Mouse (Mus musculus): ENCODE measurements around the gene Ddias.
A peak's percentile ranks its signal among the peaks of the same experiment; 100 is the strongest.
"Not testable (repeated sequence)": the region's sequence is repeated elsewhere in the genome, so short reads cannot be mapped to it uniquely, and the experiment has no call there.

Gene Ddias

DNA sequence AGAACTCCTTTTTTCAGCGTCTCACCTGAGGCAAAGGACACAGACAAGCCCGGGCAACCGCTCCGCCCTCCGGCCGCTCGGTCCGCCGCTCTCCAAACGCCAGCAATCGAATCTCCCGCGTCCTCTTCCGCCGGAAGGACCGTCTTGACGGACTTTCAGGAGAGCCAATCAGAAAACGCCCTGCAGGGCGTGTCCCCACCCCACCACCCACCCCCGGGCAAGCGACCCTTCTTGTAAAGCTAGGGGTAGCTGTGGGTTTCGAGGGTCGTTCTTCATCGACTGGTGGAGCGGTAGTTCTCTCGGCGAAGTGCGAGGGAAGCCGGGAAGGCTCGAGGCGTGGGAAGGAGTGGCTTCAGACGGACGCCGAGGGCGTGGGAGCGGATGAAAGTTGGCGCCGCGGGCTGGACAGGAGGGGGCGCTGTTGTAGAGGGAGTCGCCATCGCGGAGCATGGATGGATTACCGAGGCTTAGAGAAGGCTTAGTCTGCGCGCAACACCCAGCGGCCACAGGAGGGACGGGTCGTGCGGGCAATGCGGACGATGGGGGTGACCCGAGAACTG lies at the start of gene Ddias, which contains the start of gene Prcp:
Ddias (minus strand) TSS at position 132 of the 560 bp plus-strand sequence.
Prcp (plus strand) TSS at position 355 of the 560 bp plus-strand sequence.
- DNase-seq (ENCODE audit: inconsistent age in 2 of 2, low spot score in 1 of 2) = peak; percentile 93 to 98

DNA sequence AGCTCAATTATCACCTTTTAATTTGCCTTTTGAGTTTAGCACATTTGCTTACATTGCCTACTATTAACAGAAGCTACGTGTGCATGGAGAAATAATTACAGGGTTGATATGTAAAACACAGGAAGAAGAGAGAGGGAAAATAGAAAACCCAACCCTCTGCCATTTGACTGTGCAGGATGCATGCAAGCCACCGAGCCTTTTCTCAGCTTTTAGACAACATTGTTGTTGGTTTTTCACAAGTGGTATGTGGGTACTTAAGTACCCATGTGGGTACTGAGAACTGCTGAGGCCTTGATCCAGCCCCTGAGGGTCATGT lies 46.8 kb upstream of the Ddias start:
- no peak for DNase-seq (ENCODE audit: inconsistent age in 2 of 2, low spot score in 1 of 2)

DNA sequence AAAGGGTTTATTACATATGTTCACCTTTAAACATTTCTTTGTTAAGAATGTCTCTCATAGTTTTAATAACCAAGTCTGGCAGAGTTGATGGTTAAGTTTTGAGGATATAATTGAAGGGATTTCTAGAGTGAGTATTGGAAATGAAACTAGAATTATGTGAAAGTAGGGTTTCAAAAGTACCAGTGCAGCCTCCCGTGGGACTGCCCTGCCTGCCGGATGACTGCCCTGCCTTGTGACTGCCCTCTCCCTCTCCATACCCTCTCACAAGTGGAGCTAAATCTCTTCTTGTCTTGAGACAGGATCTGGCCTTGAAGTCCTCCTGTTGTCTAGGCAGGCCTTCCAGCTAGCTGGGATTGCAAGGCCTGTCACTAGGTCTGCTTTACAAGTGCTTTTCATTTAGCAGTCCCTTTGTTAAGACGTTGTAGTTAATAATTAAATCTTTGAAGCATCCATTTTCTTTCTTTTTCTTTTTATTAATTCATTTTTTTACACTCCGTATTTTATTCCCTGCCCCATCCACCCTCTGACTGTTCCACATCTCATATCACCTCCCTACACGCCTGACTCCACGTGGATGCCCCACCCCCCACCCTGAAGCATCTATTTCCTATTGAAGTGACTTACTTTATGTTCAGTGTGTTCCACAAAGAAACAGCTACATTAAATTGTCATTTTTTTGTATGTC lies 46.3 kb upstream of the Ddias start:
- no peak for DNase-seq (ENCODE audit: inconsistent age in 2 of 2, low spot score in 1 of 2)

DNA sequence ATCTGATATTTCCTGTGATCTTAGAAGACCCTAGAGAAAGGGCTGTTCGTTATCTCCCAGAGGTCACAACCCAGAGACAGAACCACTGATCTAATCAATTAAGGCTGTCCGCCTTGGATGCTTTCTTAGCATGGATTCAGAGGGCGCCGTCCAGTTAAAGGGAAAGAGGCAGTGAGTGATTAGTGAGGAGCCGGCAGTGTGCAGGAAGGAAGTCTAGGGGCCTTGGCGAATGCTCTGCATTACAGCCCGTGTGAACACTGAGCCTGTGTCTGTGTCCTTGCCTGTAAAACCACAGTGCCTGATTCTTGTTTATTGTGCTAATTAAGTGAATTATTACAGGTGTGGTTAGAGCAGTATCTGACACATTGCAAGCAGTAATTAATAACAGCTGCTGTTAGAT lies 30.2 kb upstream of the Ddias start:
- not testable (repeated sequence) for DNase-seq (ENCODE audit: inconsistent age in 2 of 2, low spot score in 1 of 2)

DNA sequence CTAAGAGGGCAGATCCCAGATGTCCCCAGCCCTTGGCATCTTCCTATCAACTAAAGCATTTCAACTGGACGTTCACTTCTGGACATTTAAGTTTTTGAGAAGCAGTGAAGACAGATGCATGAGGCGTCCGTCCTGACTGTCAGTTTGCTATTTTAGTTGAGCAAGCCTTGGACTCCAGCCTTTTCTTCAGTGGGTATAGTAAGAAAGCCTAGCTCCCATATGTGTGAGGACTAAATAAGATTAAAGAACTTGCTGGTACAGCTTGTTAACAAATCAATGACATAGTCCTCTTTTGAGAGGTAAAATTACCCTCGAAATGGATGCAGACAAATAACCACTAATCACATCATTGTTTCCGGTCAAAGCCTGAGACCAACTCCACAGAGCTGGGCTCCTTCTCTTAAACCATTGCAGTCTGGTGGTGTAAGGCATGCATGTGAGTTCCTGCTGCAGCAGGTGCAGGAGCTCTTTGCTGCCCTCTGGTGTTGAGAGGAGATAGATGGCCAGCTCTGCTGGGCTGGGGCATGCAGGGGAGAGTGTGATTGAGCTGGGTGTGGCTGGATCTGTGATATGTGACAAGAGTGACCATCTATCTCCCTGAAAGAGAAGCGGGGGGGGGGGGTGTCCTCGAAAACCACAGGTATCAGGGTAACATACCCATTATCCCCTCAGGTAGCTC lies 29.5 kb upstream of the Ddias start:
- peak; percentile 62 to 85 for DNase-seq (ENCODE audit: inconsistent age in 2 of 2, low spot score in 1 of 2)

- DNase-seq (ENCODE audit: inconsistent age in 2 of 2, low spot score in 1 of 2) = peak; percentile 52 to 71
Observed at GRCm38 (mm10) chr7:92897021-92897420, 23.0 kb upstream of the Ddias start.

GRCm38 (mm10) chr7:92896036-92896435 lies 22.0 kb upstream of the Ddias start:
- DNase-seq (ENCODE audit: inconsistent age in 2 of 2, low spot score in 1 of 2) = no peak

GRCm38 (mm10) chr7:92893478-92893877 lies 19.4 kb upstream of the Ddias start:
- no peak for DNase-seq (ENCODE audit: inconsistent age in 2 of 2, low spot score in 1 of 2)

- DNase-seq (ENCODE audit: inconsistent age in 2 of 2, low spot score in 1 of 2) = no peak
Observed at GRCm38 (mm10) chr7:92890618-92891230, 16.7 kb upstream of the Ddias start.

DNA sequence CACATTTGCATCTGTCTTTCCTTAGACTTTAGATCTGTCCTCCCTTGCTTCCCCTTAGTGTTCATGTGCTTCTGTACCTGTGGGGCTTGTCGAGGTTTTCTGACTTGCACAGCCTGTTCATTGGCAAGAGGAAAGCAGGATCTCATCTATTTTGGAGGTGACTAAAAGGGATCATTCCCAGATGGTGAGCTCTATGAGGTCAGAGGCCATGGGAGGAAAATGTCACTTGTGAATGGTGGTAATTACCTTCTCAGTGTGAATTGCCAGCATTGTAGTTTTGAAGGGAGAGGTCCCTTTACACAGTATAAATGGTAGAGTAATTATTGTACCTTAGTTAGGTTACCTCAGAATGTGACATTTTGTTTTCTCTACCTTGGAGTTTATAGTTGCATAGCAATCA lies 16.2 kb upstream of the Ddias start:
- DNase-seq (ENCODE audit: inconsistent age in 2 of 2, low spot score in 1 of 2) = no peak

DNA sequence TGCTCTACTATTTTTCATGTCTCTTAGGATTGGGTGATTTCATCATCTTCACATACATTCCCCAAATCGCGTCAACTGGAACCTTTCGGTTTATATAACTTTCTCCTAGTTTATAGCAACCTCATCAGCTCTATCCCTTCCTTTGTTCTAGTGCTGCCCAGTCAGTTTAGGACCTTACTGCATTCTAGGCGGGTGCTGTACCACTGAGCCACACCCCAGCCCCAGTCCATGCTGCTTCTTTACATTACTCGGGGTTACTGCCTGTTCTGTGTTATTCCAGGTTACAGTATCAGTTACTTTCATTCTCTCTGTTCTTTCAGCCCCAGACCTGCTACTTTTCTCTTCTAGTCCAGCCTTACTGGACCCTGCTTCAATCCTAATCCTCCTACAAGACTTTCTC lies 13.2 kb upstream of the Ddias start:
- DNase-seq (ENCODE audit: inconsistent age in 2 of 2, low spot score in 1 of 2) = no peak

DNA sequence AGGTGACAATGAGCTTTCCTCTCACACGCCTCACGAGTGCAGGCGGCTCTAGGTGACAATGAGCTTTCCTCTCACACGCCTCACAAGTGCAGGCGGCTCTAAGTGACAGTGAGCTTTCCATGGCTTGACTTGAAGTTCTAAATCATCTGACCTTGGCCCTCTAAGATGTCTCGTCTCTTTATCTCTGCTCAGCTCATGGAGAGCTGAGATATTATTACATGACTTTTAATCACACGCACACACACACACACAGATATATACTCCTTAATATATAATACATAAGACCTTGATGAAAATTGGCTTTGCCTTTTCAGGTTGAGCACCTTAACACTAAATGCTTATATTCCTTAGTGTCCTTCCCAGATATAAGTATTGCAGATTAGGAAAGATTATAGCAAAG lies 12.8 kb upstream of the Ddias start:
- no peak for DNase-seq (ENCODE audit: inconsistent age in 2 of 2, low spot score in 1 of 2)

DNA sequence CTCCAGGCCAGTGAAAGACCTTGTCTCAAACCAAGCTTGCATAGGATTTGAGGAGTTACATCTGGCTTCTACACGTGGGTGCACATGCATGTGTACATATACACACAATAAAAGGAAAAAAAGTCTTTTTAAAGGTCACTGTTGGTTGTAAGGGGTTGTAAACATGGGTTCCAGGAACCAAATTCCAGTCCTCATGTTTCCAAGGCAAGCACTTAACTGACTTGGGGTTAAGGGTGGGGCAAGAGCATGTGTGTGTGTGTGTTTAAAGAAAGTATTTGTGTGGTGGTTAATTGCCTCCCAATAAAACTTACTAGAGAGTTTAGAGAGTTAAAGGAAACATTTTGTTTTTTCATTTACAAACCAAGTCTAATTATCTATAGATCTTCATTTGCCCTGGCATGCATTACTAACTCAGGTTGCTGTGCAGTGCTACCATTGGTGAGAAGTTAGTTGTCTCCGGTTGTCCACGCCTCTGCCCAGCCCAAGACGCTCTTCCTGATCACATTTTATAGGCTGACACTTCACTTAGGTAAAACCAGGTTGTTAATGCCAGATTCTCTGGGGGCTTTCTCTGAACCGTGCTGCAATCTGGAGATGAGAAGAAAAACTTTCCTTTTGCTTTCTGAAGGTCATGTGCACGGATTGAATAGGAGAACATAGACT lies 11.1 kb upstream of the Ddias start:
- DNase-seq (ENCODE audit: inconsistent age in 2 of 2, low spot score in 1 of 2) = no peak

GRCm38 (mm10) chr7:92883850-92884716 lies 10.0 kb upstream of the Ddias start:
- no peak for DNase-seq (ENCODE audit: inconsistent age in 2 of 2, low spot score in 1 of 2)

- peak in 1 of 2 experiments; percentile 29 for DNase-seq (ENCODE audit: inconsistent age in 2 of 2, low spot score in 1 of 2)
Observed at GRCm38 (mm10) chr7:92878575-92879285, 4.7 kb upstream of the Ddias start.

DNA sequence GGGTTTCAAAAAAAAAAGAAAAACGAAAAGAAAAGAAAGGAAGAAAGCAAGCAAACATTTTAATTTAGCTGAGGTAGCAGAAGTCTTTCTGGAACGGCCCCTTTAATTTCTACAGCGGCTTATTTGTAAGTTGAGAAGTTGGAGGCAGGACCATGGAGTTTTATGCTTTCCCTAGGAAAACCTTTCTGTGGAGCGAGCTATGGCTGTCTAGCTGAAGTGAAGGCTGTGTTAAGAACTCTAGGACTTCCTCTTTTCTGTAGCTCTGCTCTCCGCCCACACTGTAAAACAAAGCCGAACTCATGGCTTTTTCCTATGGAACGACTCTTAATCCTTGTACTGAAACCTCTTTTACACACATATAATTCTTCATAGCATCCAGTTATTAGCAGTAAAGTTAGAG lies 2.5 kb upstream of the Ddias start:
- peak in 1 of 2 experiments; percentile 56 for DNase-seq (ENCODE audit: inconsistent age in 2 of 2, low spot score in 1 of 2)

DNA sequence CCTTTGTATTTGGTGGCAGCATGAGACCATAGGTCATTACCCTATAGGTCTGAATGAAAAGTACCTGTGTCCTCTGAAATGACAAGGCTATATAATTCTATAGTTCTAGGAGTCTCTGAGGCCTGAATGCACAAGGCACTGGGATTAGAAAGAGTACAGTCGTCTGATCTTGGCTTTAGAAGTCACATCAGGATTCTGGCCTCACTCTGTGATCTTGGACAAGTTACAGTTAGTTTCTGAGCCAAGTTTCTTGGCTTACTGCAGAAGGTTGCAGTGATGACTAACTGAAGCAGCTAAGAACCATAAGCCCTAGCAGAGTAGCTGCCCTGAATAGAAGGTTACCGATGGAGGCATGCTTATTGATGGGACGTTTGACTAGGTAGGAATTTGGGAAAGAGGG lies 2.0 kb upstream of the Ddias start:
- peak; percentile 23 to 78 for DNase-seq (ENCODE audit: inconsistent age in 2 of 2, low spot score in 1 of 2)

DNA sequence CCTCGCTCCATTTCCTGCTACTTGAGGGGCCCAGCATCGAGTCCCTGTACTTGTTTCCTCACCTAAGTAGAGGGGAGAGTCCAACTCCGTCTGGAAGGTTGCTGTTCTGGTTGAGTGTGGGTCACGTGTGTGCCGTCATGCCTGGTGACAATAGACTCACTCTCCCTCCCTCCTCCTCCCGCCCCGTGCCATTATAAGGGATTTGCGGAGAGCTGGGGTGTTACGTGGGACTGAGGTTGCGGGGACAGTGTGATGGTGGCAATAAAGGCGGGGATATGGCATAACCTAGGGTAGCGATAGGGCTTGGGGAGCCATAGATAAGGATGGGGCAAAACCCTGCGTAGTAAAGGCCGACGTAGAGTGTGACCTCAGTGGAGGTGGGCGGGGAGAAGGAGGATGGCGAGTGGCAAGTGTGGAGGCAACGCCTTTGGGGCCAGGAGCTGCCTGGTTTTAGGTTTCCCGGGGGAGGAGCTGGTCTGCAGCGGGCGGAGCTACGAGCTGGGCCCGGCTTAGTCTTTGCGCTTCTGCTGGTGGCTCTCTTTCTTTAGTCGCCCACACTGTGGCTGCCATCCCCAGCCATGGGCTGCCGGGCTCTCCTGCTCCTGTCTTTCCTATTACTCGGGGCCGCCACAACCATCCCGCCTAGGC lies 838 bp upstream of the Ddias start:
- DNase-seq (ENCODE audit: inconsistent age in 2 of 2, low spot score in 1 of 2) = peak; percentile 91 to 96

GRCm38 (mm10) chr7:92871596-92871995 lies 2.5 kb downstream of the Ddias start:
- DNase-seq (ENCODE audit: inconsistent age in 2 of 2, low spot score in 1 of 2) = no peak

Data from adrenal gland, adult (tissue).